Mouse (Mus musculus): Measurements from ENCODE around the gene Krtcap3. TPM values are rescaled to one million over a fixed set of nuclear protein-coding genes. Genes with fewer than 3 reads are reported as not detected.

The Krtcap3 gene
- total RNA-seq, 1 experiment: 10.5 TPM

DNA sequence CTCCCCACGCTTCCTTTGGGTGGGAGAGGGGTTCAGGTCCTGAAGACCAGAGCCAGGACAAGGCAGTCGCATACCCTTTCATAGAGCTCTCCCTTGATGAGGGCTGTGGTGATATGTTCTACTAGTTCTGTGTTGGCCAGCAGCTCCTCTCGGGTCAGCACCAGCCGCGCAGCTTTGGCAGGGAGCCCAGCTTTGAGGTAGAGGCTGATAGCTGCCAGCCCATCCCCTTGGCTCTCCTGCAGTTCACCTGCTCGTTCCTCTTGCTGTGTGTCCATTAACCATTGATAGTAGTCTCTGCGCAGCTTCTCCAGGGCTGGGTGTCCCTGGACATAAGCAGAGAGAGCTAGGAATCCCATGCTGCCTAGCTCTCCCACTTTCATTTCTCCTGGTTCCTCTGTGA lies 14.6 kb downstream of the Krtcap3 start:
- no peak for TF ChIP-seq ZNF384 (IDR thresholded peaks at IDR 0.05; ENCODE audit: low read depth, low read length)
- no peak for TF ChIP-seq MAFK (IDR thresholded peaks at IDR 0.05; ENCODE audit: insufficient read depth, low read depth, low read length)
- no peak for TF ChIP-seq HCFC1 (IDR thresholded peaks at IDR 0.05; ENCODE audit: borderline replicate concordance, insufficient read depth, low read length)
- no peak for TF ChIP-seq ZC3H11A (IDR thresholded peaks at IDR 0.05; ENCODE audit: borderline replicate concordance, low read depth, low read length)
- no peak for TF ChIP-seq CHD2 (IDR thresholded peaks at IDR 0.05; ENCODE audit: low read depth, low read length)
- H3K4me3 ChIP-seq (ENCODE audit: insufficient read depth in 1 of 2, low read depth in 1 of 2, low read length in 2 of 2, poor library complexity in 1 of 2, severe bottlenecking in 1 of 2): no peak overlapping the region
- no peak overlapping the region for H3K27ac ChIP-seq (ENCODE audit: insufficient read depth, low read depth, low read length, poor library complexity, severe bottlenecking)
- peaks cover 18% of the 10 kb centered on the region; the same call in 1 of the 2 replicates for H3K36me3 ChIP-seq (ENCODE audit: control insufficient read depth, insufficient read depth, low read length, poor library complexity, severe bottlenecking)
- no peaks in the 10 kb centered on the region for H3K9me3 ChIP-seq (ENCODE audit: control insufficient read depth, insufficient read depth, low read depth, low read length)
- in situ Hi-C loops (cut with MboI; ENCODE audit: low sequenced_read_pairs in 2 of 2, unreplicated experiment in 2 of 2): no loop called here
- no peak overlapping the region for H3K9ac ChIP-seq (ENCODE audit: insufficient read depth, low read depth, low read length, poor library complexity, severe bottlenecking)
- no peak for DNase-seq (ENCODE audit: low read depth, low spot score)
- no peaks in the 10 kb centered on the region for H3K4me1 ChIP-seq (ENCODE audit: control insufficient read depth in 2 of 2, insufficient read depth in 2 of 2, low read length in 2 of 2, poor library complexity in 1 of 2)

DNA sequence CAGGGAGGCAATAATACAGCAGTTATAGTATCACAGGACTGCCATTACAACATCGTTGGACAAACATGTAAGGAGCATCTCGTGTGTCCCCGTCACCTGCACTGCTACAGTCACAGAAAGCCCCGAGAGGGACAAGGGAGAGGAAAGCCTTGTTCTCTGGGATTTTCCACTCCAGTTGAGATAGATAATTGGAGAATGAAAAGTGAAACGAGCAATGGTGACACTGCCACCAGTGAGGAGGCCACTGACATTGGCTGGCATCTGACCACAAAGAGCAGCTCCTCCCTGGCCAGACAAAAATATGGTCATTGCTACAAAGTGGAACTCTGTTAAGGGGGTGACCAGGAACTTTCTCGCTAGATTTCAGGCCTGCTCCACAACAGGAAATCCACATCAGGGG lies 16.2 kb downstream of the Krtcap3 start:
- no peaks in the 10 kb centered on the region for H3K9me3 ChIP-seq (ENCODE audit: control insufficient read depth, insufficient read depth, low read depth, low read length)
- in situ Hi-C loops (cut with MboI; ENCODE audit: low sequenced_read_pairs in 2 of 2, unreplicated experiment in 2 of 2): no loop called here
- peaks cover 24% of the 10 kb centered on the region; the same call in 1 of the 2 replicates for H3K36me3 ChIP-seq (ENCODE audit: control insufficient read depth, insufficient read depth, low read length, poor library complexity, severe bottlenecking)
- H3K4me3 ChIP-seq (ENCODE audit: insufficient read depth in 1 of 2, low read depth in 1 of 2, low read length in 2 of 2, poor library complexity in 1 of 2, severe bottlenecking in 1 of 2): no peak overlapping the region
- TF ChIP-seq CHD2 (IDR thresholded peaks at IDR 0.05; ENCODE audit: low read depth, low read length): no peak
- no peak for TF ChIP-seq MAFK (IDR thresholded peaks at IDR 0.05; ENCODE audit: insufficient read depth, low read depth, low read length)
- TF ChIP-seq ZNF384 (IDR thresholded peaks at IDR 0.05; ENCODE audit: low read depth, low read length): no peak
- TF ChIP-seq ZC3H11A (IDR thresholded peaks at IDR 0.05; ENCODE audit: borderline replicate concordance, low read depth, low read length): no peak
- no peak for TF ChIP-seq HCFC1 (IDR thresholded peaks at IDR 0.05; ENCODE audit: borderline replicate concordance, insufficient read depth, low read length)
- no peak overlapping the region for H3K9ac ChIP-seq (ENCODE audit: insufficient read depth, low read depth, low read length, poor library complexity, severe bottlenecking)
- H3K27ac ChIP-seq (ENCODE audit: insufficient read depth, low read depth, low read length, poor library complexity, severe bottlenecking): no peak overlapping the region
- no peaks in the 10 kb centered on the region for H3K4me1 ChIP-seq (ENCODE audit: control insufficient read depth in 2 of 2, insufficient read depth in 2 of 2, low read length in 2 of 2, poor library complexity in 1 of 2)
- no peak for DNase-seq (ENCODE audit: low read depth, low spot score)

DNA sequence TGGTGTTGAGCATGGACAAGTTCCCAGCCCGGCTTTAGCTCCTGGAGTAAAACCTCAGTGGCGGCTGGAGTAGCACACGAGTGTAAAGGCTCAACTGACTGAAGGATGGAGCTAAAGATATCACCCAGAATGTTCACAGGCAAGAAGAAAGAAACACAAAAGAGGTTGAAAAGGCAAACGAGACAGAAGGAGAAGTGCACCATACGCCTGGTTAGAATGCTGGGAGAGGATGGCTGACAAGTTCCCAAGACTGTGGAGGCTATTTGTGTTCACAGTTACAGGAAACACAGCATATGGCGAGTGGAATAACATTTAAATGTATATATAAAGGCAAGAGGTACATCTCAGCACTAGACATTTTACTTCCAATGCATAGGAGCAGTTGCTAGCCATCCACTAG lies 21.5 kb downstream of the Krtcap3 start:
- no peak overlapping the region for H3K4me3 ChIP-seq (ENCODE audit: insufficient read depth in 1 of 2, low read depth in 1 of 2, low read length in 2 of 2, poor library complexity in 1 of 2, severe bottlenecking in 1 of 2)
- H3K9ac ChIP-seq (ENCODE audit: insufficient read depth, low read depth, low read length, poor library complexity, severe bottlenecking): no peak overlapping the region
- H3K36me3 ChIP-seq (ENCODE audit: control insufficient read depth, insufficient read depth, low read length, poor library complexity, severe bottlenecking): peaks cover 7% of the 10 kb centered on the region; the same call in 1 of the 2 replicates
- in situ Hi-C loops (cut with MboI; ENCODE audit: low sequenced_read_pairs in 2 of 2, unreplicated experiment in 2 of 2): no loop called here
- H3K9me3 ChIP-seq (ENCODE audit: control insufficient read depth, insufficient read depth, low read depth, low read length): no peaks in the 10 kb centered on the region
- no peak overlapping the region for H3K27ac ChIP-seq (ENCODE audit: insufficient read depth, low read depth, low read length, poor library complexity, severe bottlenecking)
- no peak for TF ChIP-seq ZNF384 (IDR thresholded peaks at IDR 0.05; ENCODE audit: low read depth, low read length)
- TF ChIP-seq CHD2 (IDR thresholded peaks at IDR 0.05; ENCODE audit: low read depth, low read length): no peak
- TF ChIP-seq HCFC1 (IDR thresholded peaks at IDR 0.05; ENCODE audit: borderline replicate concordance, insufficient read depth, low read length): no peak
- no peak for TF ChIP-seq ZC3H11A (IDR thresholded peaks at IDR 0.05; ENCODE audit: borderline replicate concordance, low read depth, low read length)
- no peak for TF ChIP-seq MAFK (IDR thresholded peaks at IDR 0.05; ENCODE audit: insufficient read depth, low read depth, low read length)
- no peak for DNase-seq (ENCODE audit: low read depth, low spot score)
- no peaks in the 10 kb centered on the region for H3K4me1 ChIP-seq (ENCODE audit: control insufficient read depth in 2 of 2, insufficient read depth in 2 of 2, low read length in 2 of 2, poor library complexity in 1 of 2)

DNA sequence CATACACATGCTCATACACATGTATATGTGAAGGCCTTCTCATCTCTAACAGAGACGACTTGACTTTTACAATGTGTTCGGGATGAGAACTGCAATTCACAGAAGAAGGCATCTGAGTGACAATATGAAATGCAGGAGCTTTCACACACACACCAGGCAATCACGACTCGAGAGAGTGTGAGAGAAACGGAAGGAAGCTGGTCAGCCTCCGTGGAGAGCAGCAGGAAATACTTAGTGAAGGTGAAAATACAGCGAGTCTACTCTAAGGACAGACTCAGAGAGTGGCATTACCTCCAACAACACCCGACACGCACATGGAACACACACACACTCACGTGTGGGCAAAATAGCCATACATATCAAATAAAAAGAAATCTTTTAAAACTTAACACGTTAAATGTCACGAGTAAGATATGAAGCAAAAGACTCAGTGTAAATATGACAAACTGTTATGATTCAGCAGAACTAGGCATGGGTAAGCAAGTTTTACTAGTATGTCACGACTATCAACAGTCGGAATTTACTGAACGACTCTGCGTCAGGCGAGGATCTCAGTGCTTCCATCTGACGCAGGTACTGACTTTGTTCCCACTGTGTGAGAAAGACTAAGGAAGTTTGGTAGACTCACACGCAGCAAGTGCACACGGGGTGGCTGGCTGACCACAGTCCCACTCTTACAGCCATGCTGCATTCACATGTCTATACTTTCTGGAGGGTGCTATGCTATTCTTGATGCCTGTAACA lies 27.9 kb downstream of the Krtcap3 start:
- H3K4me3 ChIP-seq (ENCODE audit: insufficient read depth in 1 of 2, low read depth in 1 of 2, low read length in 2 of 2, poor library complexity in 1 of 2, severe bottlenecking in 1 of 2): no peak overlapping the region

More for the DNA sequence above, 27.9 kb downstream of the Krtcap3 start:
- Histone ChIP-seq H3K27ac (ENCODE audit: insufficient read depth, low read depth, low read length, poor library complexity, severe bottlenecking) (no peak overlapping the region), H3K4me1 (ENCODE audit: control insufficient read depth in 2 of 2, insufficient read depth in 2 of 2, low read length in 2 of 2, poor library complexity in 1 of 2) (no peaks in the 10 kb centered on the region), H3K9me3 (ENCODE audit: control insufficient read depth, insufficient read depth, low read depth, low read length) (no peaks in the 10 kb centered on the region), H3K9ac (ENCODE audit: insufficient read depth, low read depth, low read length, poor library complexity, severe bottlenecking) (no peak overlapping the region), H3K36me3 (ENCODE audit: control insufficient read depth, insufficient read depth, low read length, poor library complexity, severe bottlenecking) (peaks cover 10% of the 10 kb centered on the region; the same call in 1 of the 2 replicates)
- TF ChIP-seq MAFK (IDR thresholded peaks at IDR 0.05; ENCODE audit: insufficient read depth, low read depth, low read length) (no peak), ZC3H11A (IDR thresholded peaks at IDR 0.05; ENCODE audit: borderline replicate concordance, low read depth, low read length) (no peak), ZNF384 (IDR thresholded peaks at IDR 0.05; ENCODE audit: low read depth, low read length) (no peak), HCFC1 (IDR thresholded peaks at IDR 0.05; ENCODE audit: borderline replicate concordance, insufficient read depth, low read length) (no peak), CHD2 (IDR thresholded peaks at IDR 0.05; ENCODE audit: low read depth, low read length) (no peak)
- in situ Hi-C loops (cut with MboI; ENCODE audit: low sequenced_read_pairs in 2 of 2, unreplicated experiment in 2 of 2): no loop called here
- DNase-seq (ENCODE audit: low read depth, low spot score): no peak

All from ES-E14 (cell line).